Mouse (Mus musculus) kidney, postnatal 36 days (tissue): ENCODE data around the gene Crtc2.
"Not testable (repeated sequence)": the region's sequence is repeated elsewhere in the genome, so short reads cannot be mapped to it uniquely, and the experiment has no call there.

ENCODE experiments used
- DNase-seq, 2 experiments: peaks; one replicate each; pipeline ENCODE4 v3.0.0; 2021 to 2022; ENCODE audit warnings: mixed read lengths in 2 of 2

Crtc2 gene

GRCm38 (mm10) chr3:90266901-90267775, 13.2 kb downstream of the Crtc2 start:
- DNase-seq, result no peak

DNA sequence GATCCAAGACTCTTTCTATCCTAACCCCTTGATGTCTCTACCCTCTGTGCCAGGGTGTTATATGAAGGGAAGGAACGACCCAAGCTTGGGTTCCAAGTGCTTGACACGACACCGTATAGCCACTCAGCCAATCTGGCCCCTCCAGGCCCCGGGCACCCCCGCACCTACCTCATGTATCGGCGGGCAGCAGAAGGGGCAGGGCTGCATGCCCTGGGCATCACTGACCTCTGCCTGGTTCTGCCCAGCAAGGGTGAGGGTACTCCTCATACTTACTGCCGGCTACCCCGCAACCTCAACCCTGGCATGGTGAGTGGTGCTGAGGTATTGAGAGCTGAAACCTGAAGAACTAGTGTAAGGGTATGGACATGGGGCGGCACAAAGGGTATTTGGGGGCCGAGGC, 14.2 kb downstream of the Crtc2 start:
- DNase-seq, result no peak

DNA sequence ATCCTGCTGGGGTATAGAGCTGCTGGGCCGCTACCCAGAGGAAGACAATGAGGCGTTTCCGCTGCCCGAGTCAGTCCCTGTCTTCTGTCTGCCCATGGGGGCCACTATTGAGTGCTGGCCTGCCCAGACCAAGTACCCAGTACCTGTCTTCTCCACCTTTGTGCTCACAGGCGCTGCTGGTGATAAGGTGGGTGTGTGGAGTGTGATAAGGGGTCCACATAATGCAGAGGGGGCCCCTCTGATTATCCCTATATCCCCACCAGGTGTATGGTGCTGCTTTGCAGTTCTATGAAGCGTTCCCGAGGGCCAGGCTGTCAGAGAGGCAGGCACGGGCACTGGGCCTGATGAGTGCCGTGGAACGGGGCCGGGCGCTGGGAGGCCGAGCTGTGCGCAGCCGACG, 15.0 kb downstream of the Crtc2 start:
- no peak for DNase-seq

GRCm38 (mm10) chr3:90270784-90271183, 16.8 kb downstream of the Crtc2 start:
- no peak for DNase-seq

DNA sequence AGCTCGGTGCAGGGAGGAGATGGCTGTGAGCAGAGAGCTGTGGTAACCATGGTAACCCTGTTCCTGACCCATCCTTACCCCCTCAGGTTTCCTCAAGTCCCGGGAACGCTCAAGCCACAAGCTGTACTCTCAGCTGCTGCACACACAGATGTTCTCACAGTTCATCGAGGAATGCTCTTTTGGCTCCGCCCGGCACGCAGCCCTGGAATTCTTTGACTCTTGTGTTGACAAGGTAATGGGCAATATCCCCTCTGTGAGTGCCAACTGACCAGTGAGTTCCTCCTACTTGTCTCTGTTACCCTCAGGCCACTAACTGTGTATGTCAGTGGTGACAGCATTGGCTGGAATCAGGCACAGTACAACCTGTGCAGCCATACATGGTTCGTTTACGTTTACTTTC, 18.2 kb downstream of the Crtc2 start:
- DNase-seq, result no peak

GRCm38 (mm10) chr3:90273855-90274254, 19.9 kb downstream of the Crtc2 start:
- no peak for DNase-seq

GRCm38 (mm10) chr3:90275286-90275685, 21.3 kb downstream of the Crtc2 start:
- DNase-seq, result no peak

DNA sequence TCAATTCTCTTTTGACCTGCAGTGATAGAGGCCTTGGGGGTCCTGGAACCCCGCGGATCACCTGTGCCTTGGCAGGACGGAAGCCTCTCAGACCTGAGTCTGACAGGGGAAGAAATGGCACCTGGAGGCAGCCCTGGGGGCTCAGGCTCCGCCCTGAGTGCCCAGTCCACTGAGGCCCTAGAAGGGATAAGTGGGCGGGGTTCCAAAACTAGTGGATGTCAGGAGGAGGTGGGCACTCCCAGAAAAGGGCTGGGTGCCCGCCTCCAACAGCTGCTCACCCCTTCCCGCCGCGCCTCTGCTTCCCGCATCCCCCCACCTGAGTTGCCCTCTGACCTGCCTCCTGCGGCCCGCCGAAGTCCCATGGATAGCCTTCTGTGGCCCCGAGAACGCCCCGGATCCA, 22.9 kb downstream of the Crtc2 start:
- no peak for DNase-seq

DNA sequence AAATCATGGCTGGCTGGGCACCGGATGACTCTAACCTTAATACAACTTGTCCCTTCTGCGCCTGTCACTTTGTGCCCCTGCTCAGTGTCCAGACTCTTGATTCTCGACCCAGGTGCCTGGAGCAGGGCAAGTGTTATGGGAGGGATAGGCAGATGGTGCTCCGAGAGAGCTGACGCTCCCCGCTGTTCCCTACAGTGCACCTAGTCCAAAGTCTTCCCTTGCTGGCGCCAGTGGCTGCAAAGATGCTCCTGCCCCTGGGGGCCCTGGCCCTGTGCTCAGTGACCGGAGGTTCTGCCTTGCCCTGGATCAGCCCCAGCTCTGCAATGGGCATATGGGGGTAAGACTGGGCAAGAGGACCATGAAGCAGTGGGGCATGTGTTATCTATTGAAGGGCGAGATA, 23.8 kb downstream of the Crtc2 start:
- no peak for DNase-seq

GRCm38 (mm10) chr3:90278211-90278610, 24.2 kb downstream of the Crtc2 start:
- no peak for DNase-seq

DNA sequence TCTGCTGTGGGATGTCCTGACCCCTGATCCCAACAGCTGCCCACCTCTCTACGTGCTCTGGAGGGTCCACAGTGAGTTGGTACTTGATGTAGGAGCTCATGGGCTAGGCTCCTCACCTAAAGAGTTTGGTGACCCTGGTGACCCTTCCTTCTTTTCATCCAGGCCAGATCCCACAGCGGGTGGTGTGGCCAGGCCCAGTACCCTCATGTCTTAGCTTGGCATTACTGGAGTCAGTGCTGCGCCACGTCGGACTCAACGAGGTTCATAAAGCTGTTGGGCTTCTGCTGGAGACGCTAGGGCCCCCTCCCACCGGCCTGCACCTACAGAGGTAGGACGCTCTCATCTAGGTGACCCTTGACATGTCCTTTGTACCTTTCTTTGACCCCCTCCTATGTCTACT, 25.3 kb downstream of the Crtc2 start:
- no peak for DNase-seq

GRCm38 (mm10) chr3:90279743-90280142, 25.8 kb downstream of the Crtc2 start:
- DNase-seq, result no peak

DNA sequence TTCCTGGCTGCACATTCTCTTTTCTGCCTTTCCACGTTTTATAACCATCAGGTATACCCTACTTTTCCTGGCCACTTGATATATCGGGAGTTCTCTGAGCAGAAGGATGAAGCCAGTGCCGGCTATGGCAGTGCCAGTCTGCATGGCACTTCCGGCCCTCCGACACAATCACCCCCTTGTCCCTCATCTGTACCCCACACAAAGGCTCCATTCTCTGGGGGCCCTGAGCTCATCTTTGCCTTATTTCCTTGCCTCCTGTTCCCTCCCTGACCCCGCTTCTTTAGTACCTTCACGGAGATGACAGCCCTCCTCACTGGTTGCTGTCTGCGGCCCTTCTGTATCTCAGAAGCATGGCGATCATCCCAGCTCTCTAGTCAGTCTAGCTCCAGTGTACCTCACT, 26.7 kb downstream of the Crtc2 start:
- DNase-seq, result no peak

DNA sequence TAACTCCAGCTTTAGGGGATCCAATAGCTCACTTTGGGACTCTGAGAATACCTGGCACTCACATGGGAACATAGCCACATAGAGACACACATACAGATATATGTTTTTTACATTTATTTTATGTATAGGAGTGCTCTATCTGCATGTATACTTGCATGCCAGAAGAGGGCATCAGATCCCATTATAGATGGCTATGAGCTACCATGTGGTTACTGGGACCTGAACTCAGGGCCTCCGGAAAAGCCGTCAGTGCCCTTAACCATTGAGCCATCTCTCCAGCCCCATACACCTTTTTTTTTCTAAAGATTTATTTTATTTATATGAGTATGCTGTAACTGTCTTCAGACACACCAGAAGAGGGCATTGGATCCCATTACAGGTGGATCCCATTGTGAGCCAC, 30.2 kb downstream of the Crtc2 start:
- no peak for DNase-seq

- not testable (repeated sequence) for DNase-seq
Measured at GRCm38 (mm10) chr3:90289403-90289802, 35.4 kb downstream of the Crtc2 start.

- peak; percentile 39 to 40 for DNase-seq
Measured at GRCm38 (mm10) chr3:90290602-90291001, 36.6 kb downstream of the Crtc2 start.

GRCm38 (mm10) chr3:90291982-90292344, 38.0 kb downstream of the Crtc2 start:
- no peak for DNase-seq

DNA sequence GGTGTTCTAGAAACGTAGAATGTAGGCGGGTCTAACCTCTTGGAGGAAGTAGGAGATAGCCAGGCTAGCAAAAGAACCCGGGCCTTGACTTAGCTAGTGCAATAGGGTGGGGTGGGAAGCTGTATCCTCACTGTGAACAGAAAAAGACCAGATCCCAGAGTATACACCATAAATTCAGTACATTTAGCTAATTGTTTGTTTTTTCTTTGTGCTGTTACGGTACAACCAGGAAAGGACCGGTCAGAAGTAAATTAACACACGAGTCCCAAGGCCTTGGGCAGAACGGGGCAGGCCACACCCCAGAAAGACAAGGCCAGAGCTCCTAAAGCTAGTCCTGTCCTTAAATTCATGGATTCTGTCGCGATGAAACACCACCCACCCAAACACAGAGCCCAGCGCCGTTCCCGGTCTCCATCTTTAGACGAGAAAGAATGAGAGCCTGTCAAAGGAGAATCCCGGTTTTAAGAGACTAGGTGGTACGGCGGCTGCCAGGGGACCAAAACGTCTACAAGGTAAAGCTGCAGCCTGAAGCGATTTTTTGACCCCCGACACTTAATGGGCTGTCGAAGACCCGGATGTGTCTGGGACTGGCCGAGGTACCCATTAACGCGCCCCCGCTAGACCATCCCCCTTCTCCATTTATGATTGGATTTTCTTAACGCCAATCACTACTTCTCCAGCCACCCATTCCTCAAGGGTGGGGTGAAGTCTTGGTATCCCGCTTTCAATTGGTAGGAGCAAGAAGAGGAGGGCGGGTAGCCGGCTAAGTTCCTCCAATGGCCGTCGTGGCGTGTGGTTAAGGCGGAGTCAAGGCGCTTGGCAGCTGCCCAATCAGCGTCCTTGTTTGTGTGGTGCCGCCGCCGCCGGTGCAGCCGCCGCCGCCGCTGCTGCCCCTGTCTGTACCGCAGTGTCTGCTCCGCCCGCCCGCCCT, 38.6 kb downstream of the Crtc2 start, which contains the start of gene Gatad2b:
TSS of gene Gatad2b (plus strand) at position 834 of the 931 bp plus-strand sequence.
- DNase-seq, result peak; percentile 99 to 100

GRCm38 (mm10) chr3:90293352-90294063, 39.5 kb downstream of the Crtc2 start:
- peak; percentile 62 to 85 for DNase-seq

GRCm38 (mm10) chr3:90294064-90294440, 40.1 kb downstream of the Crtc2 start:
- no peak for DNase-seq

DNA sequence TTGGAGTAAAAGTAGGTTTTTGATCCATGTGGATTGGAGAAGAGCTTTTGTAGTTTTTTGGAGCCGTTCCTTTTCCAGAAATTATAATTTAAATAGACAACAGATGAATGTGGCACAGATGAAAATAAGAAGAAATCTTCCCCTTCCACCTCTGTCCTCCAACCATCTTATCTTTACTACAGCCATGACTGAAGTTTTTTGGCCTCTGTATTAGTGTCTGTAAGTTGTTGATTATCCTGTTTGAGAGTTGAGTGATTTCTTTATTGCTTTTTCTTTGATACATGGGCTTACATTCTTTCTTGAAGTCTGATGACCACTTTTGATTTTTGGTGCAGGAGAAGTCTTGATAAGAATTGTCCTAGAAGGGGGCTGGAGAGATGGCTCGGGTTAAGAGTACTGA, 40.7 kb downstream of the Crtc2 start:
- DNase-seq, result no peak

- no peak for DNase-seq
Measured at GRCm38 (mm10) chr3:90305801-90306200, 51.8 kb downstream of the Crtc2 start.

DNA sequence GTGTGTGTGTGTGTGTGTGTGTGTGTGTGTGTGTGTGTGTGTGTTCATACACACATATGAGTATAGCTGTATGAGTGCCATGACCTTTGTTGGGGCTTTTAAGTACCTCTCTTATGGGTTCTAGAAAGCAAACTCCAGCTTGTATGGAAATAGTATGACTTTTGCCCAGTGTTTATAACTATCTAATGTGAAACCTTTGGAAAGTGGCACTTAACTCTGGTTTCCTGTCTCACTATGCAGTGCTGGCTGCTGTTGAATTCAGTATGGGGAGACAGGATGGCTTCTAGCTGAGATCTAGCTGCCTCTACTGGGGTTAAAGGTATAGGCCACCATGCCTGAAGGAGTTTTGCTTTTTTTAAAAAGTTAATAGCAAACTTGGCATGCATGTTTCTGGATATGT, 55.6 kb downstream of the Crtc2 start:
- no peak for DNase-seq
